ENCODE assay signal across 9 mouse cellular contexts in genomic region chr3:33142398-33142797, GRCm38 (mm10). TPM values are rescaled to one million over a fixed set of nuclear protein-coding genes. Genes with fewer than 3 reads are reported as not detected.
DNase-seq lines count a peak whose midpoint lies in the region; ATAC-seq and TF ChIP-seq lines count a peak whose summit lies in the region.
"Had no signal": no experiment of that assay in that cellular context is flagged by ENCODE, and none has a peak within 500 bp of the region (broad histone marks: within the 10 kb centered on the region; RNA-seq: fewer than 3 reads in every experiment).

No protein-coding gene starts in this region.

- H3K4me3 ChIP-seq in heart, embryonic 12.5 days, result peak overlapping the region; percentile 68
- peak overlapping the region; percentile 58 for H3K4me3 ChIP-seq in forebrain, embryonic 14.5 days (ENCODE audit: low read depth, low read length)
- H3K4me3 ChIP-seq in limb, embryonic 12.5 days (replicated peaks), result peak overlapping the region; percentile 56
- peak overlapping the region; percentile 61 for H3K4me3 ChIP-seq in stomach, embryonic 16.5 days (replicated peaks; ENCODE audit: low read length)
- H3K4me3 ChIP-seq in thymus, adult 2 months (ENCODE audit: control insufficient read depth, insufficient read depth, low read length), result no peak overlapping the region

- no peak for DNase-seq in heart, adult 11 months
- DNase-seq in ZHBTc4 (ENCODE audit: low read depth, low spot score), result peak; percentile 52
- peak; percentile 17 for DNase-seq in forebrain, embryonic 14.5 days (ENCODE audit: low spot score)
- DNase-seq in thymus, adult 2 months, result no peak
- DNase-seq in left cerebral cortex, postnatal 25 days (ENCODE audit: low spot score in 2 of 2), result no peak

- peak overlapping the region; percentile 83 for H3K4me2 ChIP-seq in heart, embryonic 12.5 days
- H3K4me2 ChIP-seq in forebrain, embryonic 14.5 days (ENCODE audit: low read length), result peak overlapping the region; percentile 92
- H3K4me2 ChIP-seq in limb, embryonic 12.5 days, result peak overlapping the region; percentile 84
- H3K4me2 ChIP-seq in stomach, embryonic 16.5 days (ENCODE audit: low read depth, low read length), result peak overlapping the region; percentile 95

- H3K36me3 ChIP-seq in heart, embryonic 12.5 days, result no peaks in the 10 kb centered on the region
- H3K36me3 ChIP-seq in forebrain, embryonic 14.5 days (ENCODE audit: control insufficient read depth, insufficient read depth, low read length), result no peaks in the 10 kb centered on the region
- no peaks in the 10 kb centered on the region for H3K36me3 ChIP-seq in limb, embryonic 12.5 days
- H3K36me3 ChIP-seq in stomach, embryonic 16.5 days (ENCODE audit: control insufficient read depth, insufficient read depth, low read length), result no peaks in the 10 kb centered on the region
- no peaks in the 10 kb centered on the region for H3K36me3 ChIP-seq in thymus, adult 2 months (ENCODE audit: control insufficient read depth, insufficient read depth, low read length)

- H3K27ac ChIP-seq in heart, embryonic 12.5 days (ENCODE audit: poor library complexity, severe bottlenecking), result no peak overlapping the region
- H3K27ac ChIP-seq in forebrain, embryonic 14.5 days (ENCODE audit: low read depth, low read length), result no peak overlapping the region
- no peak overlapping the region for H3K27ac ChIP-seq in limb, embryonic 12.5 days
- H3K27ac ChIP-seq in stomach, embryonic 16.5 days (ENCODE audit: low read length), result no peak overlapping the region
- no peak overlapping the region for H3K27ac ChIP-seq in thymus, adult 2 months (ENCODE audit: control insufficient read depth, insufficient read depth, low read length)

- no peaks in the 10 kb centered on the region for H3K9me3 ChIP-seq in heart, embryonic 12.5 days (replicated peaks)
- no peaks in the 10 kb centered on the region for H3K9me3 ChIP-seq in forebrain, embryonic 14.5 days (replicated peaks; ENCODE audit: control insufficient read depth, low read length)
- no peaks in the 10 kb centered on the region for H3K9me3 ChIP-seq in limb, embryonic 12.5 days
- no peaks in the 10 kb centered on the region for H3K9me3 ChIP-seq in stomach, embryonic 16.5 days (replicated peaks; ENCODE audit: control insufficient read depth, low read length)

- peaks cover 35% of the 10 kb centered on the region for H3K27me3 ChIP-seq in heart, embryonic 12.5 days (replicated peaks)
- H3K27me3 ChIP-seq in forebrain, embryonic 14.5 days (replicated peaks; ENCODE audit: control insufficient read depth, insufficient read depth, low read length), result 0 out of 2 replicates have a peak, but pooled peaks cover 10% of the 10 kb centered on the region
- H3K27me3 ChIP-seq in limb, embryonic 12.5 days, result peaks cover 30% of the 10 kb centered on the region
- peaks cover 8% of the 10 kb centered on the region; the same call in 1 of the 2 replicates for H3K27me3 ChIP-seq in stomach, embryonic 16.5 days (ENCODE audit: control insufficient read depth, insufficient read depth, low read length)
- no peaks in the 10 kb centered on the region for H3K27me3 ChIP-seq in thymus, adult 2 months (ENCODE audit: control insufficient read depth, insufficient read depth, low read length)

- TF ChIP-seq CTCF in thymus, adult 2 months (IDR thresholded peaks at IDR 0.05; ENCODE audit: borderline replicate concordance, control insufficient read depth, extremely low read depth, insufficient read depth, low read length, poor library complexity), result no peak

- TF ChIP-seq POLR2A in thymus, adult 2 months (IDR thresholded peaks at IDR 0.05; ENCODE audit: control insufficient read depth, extremely low read depth, insufficient read depth, low read length, poor library complexity), result no peak

- under 1% methylated on average over 17 of the region's 17 CpGs for WGBS in heart, embryonic 12.5 days
- under 1% methylated on average over 17 of the region's 17 CpGs for WGBS in forebrain, embryonic 14.5 days
- WGBS in limb, embryonic 12.5 days, result 1% methylated on average over 17 of the region's 17 CpGs
- under 1% methylated on average over 17 of the region's 17 CpGs for WGBS in stomach, embryonic 16.5 days
- WGBS in thymus, adult 2 months, result 6% methylated on average over 17 of the region's 17 CpGs

- peaks cover 7% of the 10 kb centered on the region; the same call in 1 of the 2 replicates for H3K4me1 ChIP-seq in heart, embryonic 12.5 days (replicated peaks)
- H3K4me1 ChIP-seq in forebrain, embryonic 14.5 days (ENCODE audit: control insufficient read depth, insufficient read depth, low read length), result no peaks in the 10 kb centered on the region
- peaks cover 8% of the 10 kb centered on the region for H3K4me1 ChIP-seq in limb, embryonic 12.5 days (replicated peaks)
- no peaks in the 10 kb centered on the region; the same call in 1 of the 2 replicates for H3K4me1 ChIP-seq in stomach, embryonic 16.5 days (ENCODE audit: control insufficient read depth, insufficient read depth, low read length)
- H3K4me1 ChIP-seq in thymus, adult 2 months (replicated peaks; ENCODE audit: control insufficient read depth, insufficient read depth, low read length), result no peaks in the 10 kb centered on the region

- peak overlapping the region; percentile 52 for H3K9ac ChIP-seq in heart, embryonic 12.5 days
- peak overlapping the region; percentile 64 for H3K9ac ChIP-seq in forebrain, embryonic 14.5 days (ENCODE audit: low read length)
- H3K9ac ChIP-seq in limb, embryonic 12.5 days (replicated peaks), result peak overlapping the region; percentile 40; the same call in 1 of the 2 replicates
- 0 out of 2 replicates have a peak overlapping the region, but pooled peaks have one; percentile 21 for H3K9ac ChIP-seq in stomach, embryonic 16.5 days (ENCODE audit: low read length)

- peak; percentile 53 for ATAC-seq in heart, embryonic 12.5 days (ENCODE audit: insufficient number of reproducible peaks, low FRiP score)
- ATAC-seq in forebrain, embryonic 14.5 days, result peak; percentile 35
- ATAC-seq in limb, embryonic 12.5 days (ENCODE audit: insufficient number of reproducible peaks, insufficient read depth, low FRiP score, low TSS enrichment, low read depth), result peak; percentile 40; the same call in 1 of the 2 replicates
- ATAC-seq in stomach, embryonic 16.5 days (ENCODE audit: insufficient read depth, low FRiP score), result peak; percentile 26; the same call in 1 of the 2 replicates

- intact Hi-C loops in left cerebral cortex, postnatal 25 days (cut with DNase I), result loop anchor here (2.0 to 5.0 kb wide), 5 partner anchors 50 to 650 kb away; no protein-coding TSS in a partner anchor

RNA-seq across cellular contexts. Expression of gene Pex5l, which starts 0.6 kb away (rescaled TPM):
- polyA plus RNA-seq in heart, embryonic 12.5 days (2016; fragmentation: Nextera tagmentation; extraction: Ambion mirVana), result 0.10 TPM in 1 of 2 replicates, not detected in the other
- 1.0 and 1.1 TPM in 2 replicates for polyA plus RNA-seq in forebrain, embryonic 14.5 days (2014; fragmentation: Nextera tagmentation; extraction: Ambion mirVana)
- 0.17 and 0.38 TPM in 2 replicates for polyA plus RNA-seq in limb, embryonic 12.5 days (2016; fragmentation: Nextera tagmentation; extraction: Ambion mirVana)
- 0.41 and 0.47 TPM in 2 replicates for polyA plus RNA-seq in stomach, embryonic 16.5 days (2015; fragmentation: Nextera tagmentation; extraction: Ambion mirVana)
- polyA plus RNA-seq in thymus, adult 2 months (2012; rRNA removed), result 0.54 and 0.60 TPM in 2 replicates
- total RNA-seq in left cerebral cortex, postnatal 25 days (2021), result 100 to 1,000 TPM; 213 to 235 TPM
- total RNA-seq: hematopoietic stem cell, adult 5-6 weeks had no signal

Comparison
In these comparisons a context has a peak if more than half of its experiments do, and no peak if none do; other contexts are left out.
1. DNase-seq: peak in ZHBTc4 (single experiment) and forebrain, embryonic 14.5 days (single experiment); none in heart, adult 11 months (single experiment), thymus, adult 2 months (single experiment) and left cerebral cortex, postnatal 25 days (0 of 2).
2. Peak in every context shown above with its lines, with median percentiles within 50 percentile points of each other: ATAC-seq, H3K4me2 ChIP-seq and H3K9ac ChIP-seq.